Mouse (Mus musculus) kidney, embryonic 14.5 days (tissue): ENCODE results near the gene Upk1a. TPM values are rescaled to one million over a fixed set of nuclear protein-coding genes. Genes with fewer than 3 reads are reported as not detected.

Source experiments
- ATAC-seq: fragments of 200-750 bp; cut with Nextera tagmentation; 2 replicates; pipeline ENCODE4 v1.8.0; 2017; ENCODE audit warnings: moderate number of reproducible peaks, mild to moderate bottlenecking, moderate TSS enrichment, moderate library complexity; ENCODE audit not compliant: low FRiP score, low TSS enrichment
- H3K27ac ChIP-seq: fragments of 300-500 bp; sonication (generic); 2 replicates; pipeline ENCODE4 v1.5.1; 2014; ENCODE audit warnings: low read depth, mild to moderate bottlenecking, low read length, moderate library complexity, mixed read lengths
- H3K27me3 ChIP-seq: fragments of 300-500 bp; sonication (generic); 2 replicates; pipeline ENCODE4 v1.6.1; 2014; ENCODE audit warnings: mild to moderate bottlenecking, low read length; ENCODE audit not compliant: control insufficient read depth, insufficient read depth
- H3K36me3 ChIP-seq: fragments of 300-500 bp; sonication (generic); 2 replicates; pipeline ENCODE4 v1.6.1; 2014; ENCODE audit warnings: low read length, mixed read lengths; ENCODE audit not compliant: control insufficient read depth, insufficient read depth
- H3K4me1 ChIP-seq: fragments of 300-500 bp; sonication (generic); 2 replicates; pipeline ENCODE4 v1.6.1; 2014; ENCODE audit warnings: low read length, mixed read lengths; ENCODE audit not compliant: control insufficient read depth, insufficient read depth
- H3K4me2 ChIP-seq: fragments of 300-500 bp; sonication (generic); replicated peaks from 2 replicates; pipeline ENCODE4 v1.6.1; 2014; ENCODE audit warnings: low read depth, mild to moderate bottlenecking, low read length
- H3K4me3 ChIP-seq: fragments of 300-500 bp; sonication (generic); 2 replicates; pipeline ENCODE4 v1.5.1; 2014; ENCODE audit warnings: mild to moderate bottlenecking, low read length
- H3K9ac ChIP-seq: fragments of 300-500 bp; sonication (generic); 2 replicates; pipeline ENCODE4 v1.6.1; 2014; ENCODE audit warnings: low read depth, mild to moderate bottlenecking, low read length, moderate library complexity
- H3K9me3 ChIP-seq: fragments of 300-500 bp; sonication (generic); 2 replicates; pipeline ENCODE4 v1.6.1; 2016; ENCODE audit warnings: low read length; ENCODE audit not compliant: control insufficient read depth
- WGBS: fragments of 180-500 bp; shearing (Covaris S2); extraction: QIAGEN DNeasy Blood & Tissue Kit; methylation state at CpG from one replicate; pipeline ENCODE4 v1.1.7; 2014; 5-methylcytosine and 5-hydroxymethylcytosine counted together
- microRNA-seq: library from miRNA; unstranded; fragments of <30 nt; microRNA quantifications from one replicate; pipeline ENCODE4, GENCODE M21; 2016
- polyA plus RNA-seq: library from polyadenylated mRNA; unstranded; fragments of >200 nt; fragmentation: Nextera tagmentation; extraction: Ambion mirVana; gene quantifications from 2 replicates; pipeline ENCODE4 v1.2.1, GENCODE M21; 2014

The Upk1a gene
- polyA plus RNA-seq, 1 experiment from 2014 or later = 2.3 TPM

- H3K4me1 ChIP-seq = peaks cover 24% of the 10 kb centered on the region
- H3K4me2 ChIP-seq = peak overlapping the region; percentile 66; the same call in 1 of the 2 replicates
Measured at GRCm38 (mm10) chr7:30557901-30558514, 54.6 kb downstream of the Upk1a start.

GRCm38 (mm10) chr7:30556894-30557536 lies 55.6 kb downstream of the Upk1a start:
- no peak for ATAC-seq
- no peaks in the 10 kb centered on the region for H3K9me3 ChIP-seq
- no peak overlapping the region for H3K4me2 ChIP-seq
- H3K4me3 ChIP-seq = no peak overlapping the region
- WGBS = 94% methylated on average over 18 of the region's 18 CpGs
- no peaks in the 10 kb centered on the region for H3K27me3 ChIP-seq
- no peak overlapping the region for H3K9ac ChIP-seq
- no peak overlapping the region for H3K27ac ChIP-seq
- peaks cover 22% of the 10 kb centered on the region for H3K4me1 ChIP-seq
- peaks cover 33% of the 10 kb centered on the region for H3K36me3 ChIP-seq

More at GRCm38 (mm10) chr7:30557901-30558514, 54.6 kb downstream of the Upk1a start:
- Histone ChIP-seq H3K27ac (no peak overlapping the region), H3K9ac (peak overlapping the region; percentile 64; the same call in 1 of the 2 replicates), H3K9me3 (no peaks in the 10 kb centered on the region), H3K36me3 (peaks cover 33% of the 10 kb centered on the region), H3K4me3 (peak overlapping the region; percentile 44; the same call in 1 of the 2 replicates), H3K27me3 (no peaks in the 10 kb centered on the region)
- no peak for ATAC-seq
- WGBS = 86% methylated on average over 13 of the region's 13 CpGs

DNA sequence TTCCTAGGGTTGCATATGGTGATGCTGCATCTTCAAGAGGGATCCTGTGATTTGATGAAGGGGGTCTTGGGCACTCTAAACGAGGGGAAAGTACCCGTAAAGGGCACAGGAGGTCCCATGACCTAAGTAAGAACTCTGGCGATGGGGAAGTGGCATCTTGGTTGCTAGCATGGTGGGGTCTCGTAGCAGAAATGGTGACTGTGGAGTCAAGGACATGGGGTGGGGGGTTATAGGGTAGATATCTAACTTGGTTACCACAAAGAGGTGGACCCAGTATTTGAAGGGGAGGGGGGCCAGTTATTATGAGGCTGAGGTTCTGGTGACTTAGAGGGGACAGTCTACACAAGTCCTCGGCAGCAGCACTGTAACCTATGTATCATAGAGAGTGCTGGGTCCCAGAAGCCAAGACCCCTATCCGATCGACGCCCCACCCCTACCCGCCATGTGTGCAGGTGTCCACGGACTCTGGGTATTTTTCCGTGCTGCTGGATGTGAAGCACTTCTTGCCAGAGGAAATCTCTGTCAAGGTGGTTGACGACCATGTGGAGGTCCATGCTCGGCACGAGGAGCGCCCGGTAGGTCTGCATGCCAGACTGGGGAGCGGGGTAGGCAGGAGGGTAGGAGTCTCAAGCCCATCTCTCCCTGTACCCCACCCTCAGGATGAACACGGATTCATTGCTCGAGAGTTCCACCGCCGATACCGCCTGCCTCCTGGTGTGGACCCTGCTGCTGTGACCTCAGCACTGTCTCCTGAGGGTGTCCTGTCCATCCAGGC lies 58.6 kb downstream of the Upk1a start:
- H3K4me3 ChIP-seq = peak overlapping the region; percentile 76; the same call in 1 of the 2 replicates
- ATAC-seq = no peak
- H3K27me3 ChIP-seq = no peaks in the 10 kb centered on the region
- H3K27ac ChIP-seq = no peak overlapping the region
- H3K9me3 ChIP-seq = no peaks in the 10 kb centered on the region
- WGBS = 86% methylated on average over 22 of the region's 22 CpGs
- peaks cover 17% of the 10 kb centered on the region for H3K4me1 ChIP-seq
- peaks cover 34% of the 10 kb centered on the region for H3K36me3 ChIP-seq
- H3K9ac ChIP-seq = peak overlapping the region; percentile 70; the same call in 1 of the 2 replicates
- peak overlapping the region; percentile 92 for H3K4me2 ChIP-seq

Small RNA genes within 50 kb of the gene (microRNA-seq; reads per million reads assigned to microRNA genes)
- gene Mir3569 = 0.84 reads per million

Other genes starting within 250 kb of the Upk1a start
- gene Tyrobp, start 199.1 kb downstream of the Upk1a start, polyA plus RNA-seq = 23.8 and 26.7 TPM in 2 replicates
- gene Hcst, start 193.0 kb downstream of the Upk1a start, polyA plus RNA-seq = 0.57 and 1.0 TPM in 2 replicates
- gene Nfkbid, start 191.1 kb downstream of the Upk1a start, polyA plus RNA-seq = 1.1 and 1.9 TPM in 2 replicates
- gene Aplp1, start 167.3 kb downstream of the Upk1a start, polyA plus RNA-seq = 16.7 and 19.0 TPM in 2 replicates
- gene Kirrel2, start 155.2 kb downstream of the Upk1a start, polyA plus RNA-seq = 0.20 and 0.54 TPM in 2 replicates
- 2.7 and 3.0 TPM in 2 replicates for gene Nphs1, start 154.5 kb downstream of the Upk1a start, polyA plus RNA-seq
- gene Prodh2, start 119.2 kb downstream of the Upk1a start, polyA plus RNA-seq = 0.94 and 2.3 TPM in 2 replicates
- gene Arhgap33, start 77.8 kb downstream of the Upk1a start, polyA plus RNA-seq = 13.4 and 17.3 TPM in 2 replicates
- 8.9 and 9.2 TPM in 2 replicates for gene Hspb6, start 60.7 kb downstream of the Upk1a start, polyA plus RNA-seq
- gene Proser3, start 60.5 kb downstream of the Upk1a start, polyA plus RNA-seq = 15.2 and 25.0 TPM in 2 replicates
- 38.5 and 48.0 TPM in 2 replicates for gene Lin37, start 53.0 kb downstream of the Upk1a start, polyA plus RNA-seq
- 109 and 119 TPM in 2 replicates for gene U2af1l4, start 49.5 kb downstream of the Upk1a start, polyA plus RNA-seq
- gene Gm49396, start 49.5 kb downstream of the Upk1a start, polyA plus RNA-seq = 8.0 and 11.3 TPM in 2 replicates
- 121 and 182 TPM in 2 replicates for gene Psenen, start 49.2 kb downstream of the Upk1a start, polyA plus RNA-seq
- gene Igflr1, start 47.4 kb downstream of the Upk1a start, polyA plus RNA-seq = 2.9 and 3.7 TPM in 2 replicates
- gene Kmt2b, start 24.1 kb downstream of the Upk1a start, polyA plus RNA-seq = 12.3 and 13.6 TPM in 2 replicates
- 0.21 and 0.22 TPM in 2 replicates for gene Zbtb32, start 13.9 kb downstream of the Upk1a start, polyA plus RNA-seq
- 961 and 1,287 TPM in 2 replicates for gene Cox6b1, start 13.3 kb upstream of the Upk1a start, polyA plus RNA-seq
- gene Etv2, start 23.0 kb upstream of the Upk1a start, polyA plus RNA-seq = not detected in 2 replicates
- gene Rbm42, start 37.5 kb upstream of the Upk1a start, polyA plus RNA-seq = 93.4 and 111 TPM in 2 replicates
- gene Haus5, start 52.1 kb upstream of the Upk1a start, polyA plus RNA-seq = 45.8 and 58.6 TPM in 2 replicates
- gene Pmis2, start 58.8 kb upstream of the Upk1a start, polyA plus RNA-seq = not detected in 2 replicates
- gene 2200002J24Rik, start 86.1 kb upstream of the Upk1a start, polyA plus RNA-seq = not detected in 2 replicates
- gene Atp4a, start 99.4 kb upstream of the Upk1a start, polyA plus RNA-seq = 1.2 and 1.3 TPM in 2 replicates
- 202 and 206 TPM in 2 replicates for gene Tmem147, start 116.7 kb upstream of the Upk1a start, polyA plus RNA-seq
- 0.61 and 1.6 TPM in 2 replicates for gene Gapdhs, start 130.8 kb upstream of the Upk1a start, polyA plus RNA-seq
- gene Sbsn, start 138.6 kb upstream of the Upk1a start, polyA plus RNA-seq = 1.1 and 1.6 TPM in 2 replicates
- 0.74 and 0.95 TPM in 2 replicates for gene Dmkn, start 150.9 kb upstream of the Upk1a start, polyA plus RNA-seq
- not detected in 2 replicates for gene Krtdap, start 175.0 kb upstream of the Upk1a start, polyA plus RNA-seq
- gene Ffar2, start 210.9 kb upstream of the Upk1a start, polyA plus RNA-seq = 0.31 TPM in 1 of 2 replicates, not detected in the other
- gene Ffar3, start 243.3 kb upstream of the Upk1a start, polyA plus RNA-seq = not detected in 2 replicates
- gene Ffar1, start 248.7 kb upstream of the Upk1a start, polyA plus RNA-seq = not detected in 2 replicates